Mouse (Mus musculus) adrenal gland, adult 8-10 months (tissue): ENCODE results near the gene 1700034J05Rik. TPM values are rescaled to one million over a fixed set of nuclear protein-coding genes. Genes with fewer than 3 reads are reported as not detected.

Experiments
- DNase-seq: peaks from one replicate; pipeline ENCODE4 v3.0.0; 2022
- total RNA-seq, 4 experiments: library from RNA; stranded (reverse); gene quantifications; 2 replicates each; pipeline ENCODE4 v1.2.4; 2022

1700034J05Rik gene
- total RNA-seq, 4 experiments from 2014 or later: not detected

DNA sequence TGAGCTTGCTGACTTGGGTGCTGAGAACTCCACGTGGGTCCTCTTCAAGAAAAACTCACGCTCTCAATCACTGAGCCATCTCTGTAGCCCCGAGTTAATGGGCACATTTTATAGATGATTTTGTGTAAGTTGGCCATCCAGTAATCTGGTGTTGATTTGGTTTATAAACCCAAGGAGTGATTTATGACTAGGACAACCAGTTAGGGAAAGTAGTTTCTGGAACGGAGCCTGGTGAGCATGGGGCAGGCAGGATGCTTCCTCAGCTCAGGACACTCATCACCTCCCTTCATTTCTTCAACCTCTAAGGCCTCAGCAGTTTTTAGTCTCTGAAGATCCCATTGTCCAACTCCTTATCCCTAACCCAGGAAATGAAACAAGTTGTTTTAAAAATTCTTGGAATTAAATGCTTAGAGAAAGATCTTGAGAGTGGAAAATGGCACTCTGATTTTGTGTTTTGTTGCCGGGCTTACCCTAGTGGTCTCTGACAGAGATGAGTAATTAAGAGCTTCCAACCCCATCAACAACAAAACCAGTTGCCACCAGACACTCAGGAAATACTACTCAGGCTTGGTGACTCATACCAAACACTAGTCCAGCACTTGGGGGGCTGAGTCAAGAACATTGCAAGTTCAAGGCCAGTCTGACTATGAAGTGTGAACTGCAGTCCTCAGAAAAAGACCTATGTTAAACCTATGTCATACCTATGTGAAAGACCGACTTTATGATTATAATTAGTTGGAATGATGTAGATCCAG lies 9.4 kb upstream of the 1700034J05Rik start:
- no peak for DNase-seq

DNA sequence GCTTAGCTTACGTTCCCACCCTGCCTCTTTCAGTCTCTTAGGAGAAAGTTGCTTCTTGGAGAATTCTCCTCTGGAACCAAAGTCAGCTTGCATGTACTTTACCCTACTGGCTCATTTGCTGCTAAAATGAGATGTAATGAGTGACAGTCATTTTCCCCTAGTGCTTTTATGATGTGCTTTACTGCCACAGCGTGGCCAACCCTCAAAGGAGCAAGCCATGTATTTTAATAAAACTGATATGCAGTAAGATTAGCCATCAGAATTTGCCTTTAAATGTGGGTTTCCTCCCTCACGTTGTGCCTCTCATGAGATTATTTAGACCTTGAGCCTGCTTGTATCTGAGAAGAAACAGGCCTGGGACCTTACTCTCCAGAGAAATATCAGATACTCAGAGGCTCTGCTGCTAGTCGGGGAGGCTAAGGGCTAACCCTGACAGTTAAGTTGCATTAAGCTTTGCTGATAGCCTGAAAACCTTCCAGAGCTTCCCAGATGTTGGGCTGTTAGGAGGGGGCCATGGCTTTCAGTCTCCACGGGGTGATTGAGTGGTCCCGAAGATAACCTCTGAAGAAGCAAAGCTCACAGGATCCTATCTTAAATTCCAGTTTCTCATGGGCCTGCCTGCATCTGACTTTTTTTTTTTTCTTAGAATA lies 7.7 kb upstream of the 1700034J05Rik start:
- no peak for DNase-seq

DNA sequence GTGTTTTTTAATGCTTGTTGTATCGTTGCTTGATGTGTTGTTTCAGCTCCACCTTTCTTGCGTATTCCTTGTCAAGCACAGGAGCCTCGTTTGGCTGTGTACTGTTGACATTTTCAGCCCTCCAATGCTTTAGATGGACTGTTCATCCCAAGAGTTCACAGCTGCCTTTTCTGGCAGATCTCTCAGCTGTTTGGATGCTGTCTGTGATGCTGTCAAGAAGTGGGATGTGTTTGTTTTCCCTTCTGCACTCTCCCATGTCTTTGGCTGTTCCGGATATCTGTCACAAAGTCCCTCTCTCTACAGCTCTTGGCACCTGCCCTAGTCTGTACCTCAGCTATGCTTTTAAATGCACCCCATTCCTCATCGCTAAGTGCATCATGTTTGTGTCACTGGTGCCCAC lies 6.7 kb upstream of the 1700034J05Rik start:
- DNase-seq: no peak

DNA sequence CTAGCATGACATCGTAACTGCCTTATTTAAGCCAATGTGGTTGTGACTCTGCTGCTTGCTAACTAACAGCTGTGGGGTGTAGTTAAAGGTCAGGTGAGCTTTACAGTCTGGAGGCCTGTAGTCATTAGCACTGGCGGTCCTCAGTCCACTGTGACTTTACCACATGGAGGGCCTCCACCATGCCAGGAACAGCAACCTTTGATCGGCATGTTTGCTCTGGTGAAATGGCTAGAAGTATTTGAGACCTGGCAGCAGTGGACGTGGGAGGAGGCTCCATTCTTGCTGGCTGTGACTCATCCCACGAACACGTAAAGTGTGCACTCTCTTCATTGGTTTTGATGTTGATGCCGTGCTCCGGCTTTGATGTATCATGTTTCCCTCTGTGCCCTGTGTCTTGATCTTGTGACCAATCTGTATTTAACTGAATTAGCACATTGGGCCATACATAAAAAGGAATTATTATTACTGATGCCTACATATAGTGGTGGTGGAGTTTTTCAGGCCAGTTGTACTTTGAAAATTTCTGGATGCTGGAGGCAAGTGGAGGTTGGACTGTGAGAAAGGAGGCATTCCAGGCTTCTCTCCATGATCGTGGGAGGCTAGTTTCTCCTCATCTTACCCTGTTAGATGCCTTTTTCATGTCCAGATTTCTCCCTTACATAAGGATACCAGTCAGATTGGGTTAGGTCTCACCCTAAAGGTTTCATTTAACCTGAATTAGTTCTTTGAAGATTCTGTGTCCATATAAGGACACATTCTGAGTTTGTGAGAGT lies 5.9 kb upstream of the 1700034J05Rik start:
- peak; percentile 20 for DNase-seq

DNA sequence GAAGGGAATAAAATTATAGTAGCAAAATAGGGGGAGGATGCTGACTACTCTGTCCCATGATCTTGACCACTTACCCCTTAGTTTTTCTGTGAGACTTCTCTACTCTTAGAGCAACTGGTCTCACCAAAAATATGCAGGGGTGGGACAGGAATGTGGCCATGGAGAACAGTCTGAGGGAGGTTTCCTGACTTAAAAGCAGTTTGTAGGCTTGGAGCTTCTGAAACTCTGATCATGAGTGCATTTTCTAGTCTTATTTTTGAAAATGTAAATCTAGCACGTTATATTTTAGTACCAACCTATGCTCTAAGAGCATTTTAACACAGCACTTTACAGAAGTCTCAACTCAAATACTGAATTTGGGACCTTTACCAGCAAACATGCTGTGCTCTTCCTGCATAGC lies 4.5 kb upstream of the 1700034J05Rik start:
- no peak for DNase-seq

DNA sequence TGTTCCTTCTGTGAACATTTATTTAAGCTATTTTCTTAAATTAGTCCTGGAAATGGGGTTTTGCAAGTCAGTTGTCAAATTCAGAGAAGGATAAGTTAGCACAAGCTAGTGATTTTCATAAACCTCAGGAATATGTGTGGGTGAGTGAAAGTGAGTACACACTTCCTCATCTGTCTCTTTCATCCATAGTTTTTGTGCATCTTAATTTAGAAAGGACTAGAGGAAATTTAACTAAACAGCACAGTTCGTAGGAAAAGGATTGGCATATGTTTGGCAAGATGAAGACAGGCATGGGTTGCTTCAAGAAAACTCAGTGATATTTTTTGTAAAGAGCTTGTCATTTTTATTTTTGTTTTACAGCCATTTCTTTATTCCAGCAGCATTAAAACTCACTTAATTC lies 2.7 kb upstream of the 1700034J05Rik start:
- no peak for DNase-seq

DNA sequence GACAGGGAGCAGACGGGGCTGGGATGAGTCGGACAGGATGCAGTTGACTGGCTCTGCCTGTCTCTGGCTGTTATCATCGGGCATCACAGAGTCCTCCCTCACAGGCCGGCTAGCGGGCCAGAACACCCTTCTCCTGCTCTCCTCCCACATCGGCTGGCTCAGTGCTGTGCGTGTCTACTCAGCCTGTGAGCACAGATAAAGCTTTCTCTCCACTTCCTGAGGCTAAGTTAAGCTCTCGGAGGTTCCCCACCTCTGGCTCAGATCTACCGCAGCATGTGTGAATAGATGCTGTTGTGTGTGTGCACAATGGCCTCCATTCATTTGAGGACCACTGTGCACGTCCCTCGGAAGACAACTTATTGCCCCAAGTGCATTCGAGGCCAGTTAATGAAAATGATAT lies 1.7 kb upstream of the 1700034J05Rik start:
- no peak for DNase-seq

DNA sequence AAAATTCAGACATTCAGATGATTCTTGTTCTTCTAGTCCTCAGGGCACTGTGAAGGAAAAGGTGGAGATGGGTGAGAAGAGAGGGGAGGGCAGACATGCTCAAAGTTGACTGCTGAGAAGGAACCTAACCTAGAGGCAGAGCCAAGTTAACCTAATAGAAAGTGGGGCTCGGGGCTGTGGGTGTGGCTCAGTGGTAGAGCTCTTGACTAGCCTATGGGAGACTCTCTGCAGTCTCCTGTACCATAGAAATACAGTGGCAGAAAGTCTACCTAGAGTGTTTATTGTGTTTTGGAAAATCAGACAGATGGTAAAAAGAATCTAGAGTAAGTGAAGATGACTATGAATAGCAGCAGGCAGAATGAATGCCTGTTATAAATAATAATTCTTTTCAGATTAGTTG lies 1.3 kb upstream of the 1700034J05Rik start:
- no peak for DNase-seq

DNA sequence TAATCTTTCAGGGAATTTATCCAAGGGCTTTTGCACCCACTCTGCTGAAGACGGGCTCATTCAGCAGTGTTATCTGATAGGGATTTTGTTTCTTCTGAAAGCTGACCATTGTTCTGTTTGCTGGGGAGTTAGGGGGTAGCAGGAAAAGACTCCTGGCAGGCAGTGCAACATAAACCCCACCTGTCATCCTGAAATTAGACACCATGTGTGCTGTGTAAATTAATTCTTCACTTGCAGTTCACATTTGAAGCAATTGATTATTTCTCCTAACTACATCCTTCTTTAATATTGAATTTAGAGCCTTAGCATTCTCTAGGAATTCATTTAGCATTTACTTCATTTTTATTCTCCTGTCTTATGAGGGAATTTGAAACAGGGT lies 3.8 kb downstream of the 1700034J05Rik start:
- DNase-seq: no peak

DNA sequence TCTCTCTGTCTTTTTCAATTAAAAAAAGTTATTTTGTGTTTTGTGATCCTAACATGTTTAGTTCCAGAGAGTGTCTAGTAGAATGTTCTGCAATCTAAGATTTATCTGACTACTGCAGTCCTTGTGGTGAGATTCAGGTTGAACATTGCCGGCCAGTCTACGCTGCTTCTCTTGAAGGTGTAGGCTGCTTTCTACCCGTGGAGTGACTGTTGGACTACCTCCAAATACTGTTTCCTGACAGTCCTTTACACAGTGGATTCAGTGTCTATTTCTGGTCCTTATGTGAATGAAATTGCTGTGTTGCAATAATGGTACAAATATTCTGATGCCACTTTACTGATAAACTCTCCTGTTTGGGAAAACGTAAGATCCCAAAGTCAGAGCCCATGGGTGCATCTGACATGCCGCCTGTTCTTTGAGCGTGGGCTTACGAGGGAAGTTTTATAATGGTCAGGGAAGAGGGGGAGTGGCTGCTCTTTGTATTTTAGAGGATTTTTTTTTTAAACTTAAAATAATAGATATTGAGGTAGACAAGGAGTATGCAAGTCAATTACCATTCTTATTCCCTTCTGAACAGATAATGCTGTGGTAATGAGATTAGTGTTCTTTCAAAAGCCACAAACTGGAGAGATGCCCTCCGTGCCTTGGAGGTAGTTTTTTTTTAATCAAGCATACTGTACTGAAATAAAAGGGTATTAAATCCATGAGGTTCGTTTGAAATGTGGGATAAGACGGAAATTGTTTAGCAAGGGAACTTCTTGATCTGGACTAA lies 4.4 kb downstream of the 1700034J05Rik start:
- no peak for DNase-seq

DNA sequence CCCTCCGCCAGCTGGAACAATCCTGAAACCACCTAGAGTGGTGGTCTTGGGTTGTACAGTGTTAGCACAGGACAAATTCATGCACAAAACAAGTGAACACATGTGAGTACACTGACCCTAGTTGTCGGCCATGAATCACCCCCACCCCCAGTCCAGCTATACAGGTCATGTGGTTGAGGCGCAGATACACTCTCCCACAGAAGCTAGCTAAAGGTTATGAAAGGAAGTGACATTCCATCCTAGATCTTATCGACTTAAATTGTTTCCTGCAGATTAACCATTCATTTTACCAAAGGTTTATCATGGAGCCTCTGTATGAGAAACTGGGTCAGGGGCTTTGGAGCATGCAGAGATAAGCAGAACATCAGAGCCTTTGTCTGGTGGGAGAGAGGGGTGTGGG lies 7.0 kb downstream of the 1700034J05Rik start:
- no peak for DNase-seq

DNA sequence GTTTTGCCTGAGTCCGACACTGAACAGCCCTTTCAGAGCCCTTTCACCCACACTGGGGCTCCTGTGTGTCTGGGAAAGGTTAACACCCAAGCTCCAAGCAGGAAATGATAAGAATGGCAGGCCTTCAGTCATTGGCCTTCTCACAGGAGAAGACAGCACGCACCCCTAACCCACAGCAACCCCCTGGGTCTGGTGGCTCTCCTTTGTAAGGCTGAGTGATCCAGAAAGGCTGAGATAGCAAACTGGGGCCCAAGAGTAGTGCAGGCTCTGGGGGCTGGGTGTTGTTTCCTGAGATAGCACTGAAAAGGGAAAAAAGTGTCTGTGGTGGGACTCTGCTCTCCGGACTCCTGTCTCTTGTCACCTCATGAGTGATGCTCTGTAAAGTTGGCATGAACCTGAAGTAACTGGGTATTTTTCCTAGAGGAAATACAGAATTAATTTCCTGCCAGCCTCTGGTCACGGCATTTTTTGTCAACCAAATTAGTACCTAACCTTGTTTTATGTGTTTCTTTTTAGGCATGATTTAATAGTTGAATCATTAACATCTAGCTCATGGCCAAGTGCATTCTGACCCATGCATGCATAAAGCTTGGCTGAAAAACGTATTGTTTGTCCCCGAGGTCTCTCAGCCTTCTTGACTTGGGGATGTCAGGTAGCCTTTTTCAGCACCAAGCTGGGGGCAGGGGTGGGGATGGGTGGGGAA lies 7.7 kb downstream of the 1700034J05Rik start:
- no peak for DNase-seq

DNA sequence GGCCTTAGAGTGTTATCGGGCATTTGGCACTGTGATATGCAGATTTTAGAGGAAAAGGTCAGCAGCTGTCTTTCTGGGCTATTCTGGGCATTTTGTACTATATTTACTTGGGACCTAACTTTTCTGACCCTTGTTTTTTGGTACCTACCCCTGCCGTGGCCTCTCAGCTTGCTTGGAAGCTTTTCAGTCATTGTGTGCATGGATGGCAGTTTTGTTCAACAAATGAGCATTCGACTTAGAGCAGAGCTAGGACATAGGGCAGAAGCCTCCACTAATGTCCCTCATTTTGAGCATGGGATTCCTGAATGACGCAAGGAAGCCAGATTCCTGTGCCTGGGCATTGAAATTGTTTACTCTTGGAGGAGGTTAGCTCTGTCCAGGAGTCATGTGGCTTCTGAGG lies 9.4 kb downstream of the 1700034J05Rik start:
- DNase-seq: no peak

DNA sequence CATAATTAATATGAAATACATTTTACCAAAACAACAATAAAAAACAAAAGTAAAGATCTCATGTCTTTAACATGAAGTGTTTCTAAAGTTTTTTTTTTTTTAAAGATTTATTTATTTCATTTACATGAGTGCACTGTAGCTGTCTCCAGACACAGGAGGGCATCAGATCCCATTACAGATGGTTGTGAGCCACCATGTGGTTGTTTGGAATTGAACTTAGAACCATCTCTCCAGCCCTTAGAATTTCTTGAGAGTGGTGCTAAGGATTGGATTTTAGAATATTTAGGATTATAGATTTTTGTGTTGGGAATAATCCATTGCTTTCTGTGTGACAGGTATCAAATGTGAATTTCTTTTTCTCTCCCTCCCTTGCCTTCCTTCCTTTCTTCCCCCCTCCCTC lies 10.2 kb downstream of the 1700034J05Rik start:
- no peak for DNase-seq

DNA sequence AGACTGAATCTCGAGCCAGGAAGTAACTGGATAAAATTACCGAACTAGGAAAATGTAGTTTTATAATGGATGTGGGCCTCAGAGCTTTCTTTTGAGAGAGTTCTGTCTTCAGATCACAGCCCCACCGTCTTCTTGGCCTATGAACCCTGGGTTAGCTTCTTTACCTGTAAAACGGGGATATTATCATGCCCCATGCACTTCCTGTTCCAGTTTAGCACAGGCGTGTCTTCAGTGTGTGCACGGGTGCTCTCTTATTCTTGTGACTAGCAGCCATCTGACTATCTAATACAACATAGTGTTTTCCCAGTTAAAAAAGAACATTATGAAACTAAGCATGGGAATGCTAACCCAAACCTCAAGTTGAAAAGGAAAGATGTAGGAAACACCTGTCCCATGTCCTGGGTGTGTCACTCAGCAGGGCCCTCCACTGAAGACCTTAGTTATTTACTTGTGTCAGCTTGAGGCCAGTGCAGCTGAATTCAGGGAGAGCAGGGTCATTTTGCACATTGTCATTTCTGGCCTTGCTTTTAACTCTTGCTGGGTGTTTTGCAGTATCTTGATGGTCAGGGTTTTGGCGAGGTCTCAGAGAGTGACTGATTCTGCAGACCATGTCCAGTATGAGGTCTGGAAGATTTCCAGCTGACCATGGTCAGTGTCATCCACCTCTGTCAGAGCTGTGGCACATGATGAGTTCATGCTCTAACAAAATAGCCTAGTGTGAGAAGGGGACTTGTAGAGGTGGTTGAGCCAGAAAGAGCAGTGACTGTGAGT lies 12.5 kb downstream of the 1700034J05Rik start:
- DNase-seq: no peak

DNA sequence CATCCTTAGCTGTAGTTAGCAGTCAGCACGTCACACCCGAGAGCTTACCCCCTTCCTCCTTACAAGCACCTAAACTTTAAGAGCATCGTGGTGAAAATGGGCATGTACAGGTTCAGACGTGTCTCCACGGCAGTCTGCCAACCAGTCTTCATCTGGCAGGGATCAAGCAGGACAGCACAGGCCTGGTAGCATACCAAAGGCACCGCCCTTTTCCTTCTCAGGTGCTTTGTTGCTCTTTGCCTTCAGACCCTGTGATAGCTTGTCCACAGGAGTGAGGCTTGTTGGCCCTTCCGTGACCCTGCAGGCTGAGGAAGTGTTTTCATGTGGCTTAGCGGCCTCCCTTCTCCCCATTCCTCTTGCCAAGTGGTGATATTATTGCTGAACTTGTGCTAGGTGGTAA lies 15.2 kb downstream of the 1700034J05Rik start:
- DNase-seq: no peak

DNA sequence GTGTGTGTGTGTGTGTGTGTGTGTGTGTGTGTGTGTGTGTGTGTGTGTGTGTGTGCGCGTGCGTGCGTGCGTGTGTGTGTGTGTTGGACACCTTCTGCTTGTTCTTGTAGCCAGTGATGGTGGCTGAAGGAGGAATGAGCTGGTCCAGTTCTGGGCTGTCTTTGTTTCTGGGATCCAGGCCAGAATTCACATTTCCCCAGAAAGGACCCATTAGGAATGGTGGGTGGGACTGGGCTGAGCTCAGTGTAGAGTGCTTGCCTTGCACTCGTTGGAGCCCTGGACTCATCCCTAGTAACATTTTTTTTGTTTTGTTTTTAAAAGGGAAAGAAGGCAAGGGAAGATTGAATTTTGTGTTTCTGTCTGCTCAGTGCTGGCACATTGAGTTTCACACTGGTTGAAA lies 18.3 kb downstream of the 1700034J05Rik start:
- no peak for DNase-seq

DNA sequence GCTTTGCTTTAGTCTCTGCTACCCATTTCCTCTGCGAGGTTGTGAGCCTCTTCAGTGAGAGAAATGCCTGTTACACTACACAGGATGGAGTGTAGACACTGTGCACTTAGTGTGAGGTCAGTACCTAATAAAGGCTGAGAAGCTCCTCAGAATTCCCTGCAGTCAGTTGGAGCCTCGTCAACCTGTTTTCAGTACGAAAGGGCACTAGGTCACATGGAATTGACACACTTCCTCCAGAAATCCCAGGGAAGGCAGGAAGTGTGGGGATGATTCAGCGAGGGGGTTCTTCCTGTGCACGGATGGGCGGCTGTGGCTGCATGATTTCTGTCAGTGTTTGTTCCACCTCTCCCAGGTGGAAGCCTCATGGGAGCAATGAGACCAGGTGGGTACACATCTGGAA lies 21.1 kb downstream of the 1700034J05Rik start:
- DNase-seq: peak; percentile 45

DNA sequence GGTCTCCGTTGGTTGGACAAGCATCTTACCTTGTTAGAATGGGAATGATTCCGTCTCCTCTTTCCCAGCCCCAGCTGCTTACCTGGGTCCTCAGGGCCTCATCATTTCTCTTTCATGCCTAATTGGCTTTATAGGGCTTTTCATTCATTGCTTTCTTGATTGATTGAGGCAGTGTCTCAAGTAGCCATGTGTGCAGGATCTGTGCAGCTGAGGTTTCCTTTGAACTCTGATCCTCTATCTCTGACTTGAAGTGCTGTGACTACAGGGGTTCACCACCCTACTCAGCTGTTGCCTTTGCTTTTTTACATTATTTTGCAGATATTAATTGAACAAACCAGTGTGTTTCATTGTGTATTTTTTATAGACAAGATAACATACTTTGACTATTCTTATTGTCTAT lies 25.2 kb downstream of the 1700034J05Rik start:
- DNase-seq: no peak

DNA sequence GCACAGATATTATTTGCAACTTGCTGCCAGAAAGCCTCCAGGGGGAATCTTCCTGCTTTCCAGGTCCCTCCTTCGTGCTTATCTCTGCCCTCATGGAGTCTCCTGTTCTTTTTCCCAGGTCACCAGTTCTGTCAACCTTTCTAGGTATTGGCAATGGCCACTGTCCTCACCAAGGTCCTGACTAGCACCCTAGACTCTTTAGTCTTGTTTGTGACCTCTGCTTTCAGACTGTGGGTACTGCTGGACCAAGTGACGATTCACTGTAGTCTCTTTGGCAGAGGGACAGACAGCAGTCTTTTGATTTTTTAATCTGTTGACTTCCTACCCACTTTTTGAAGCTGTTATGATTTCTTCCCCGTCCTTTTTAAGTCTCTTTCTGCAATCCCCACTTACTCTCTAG lies 26.1 kb downstream of the 1700034J05Rik start:
- no peak for DNase-seq

DNA sequence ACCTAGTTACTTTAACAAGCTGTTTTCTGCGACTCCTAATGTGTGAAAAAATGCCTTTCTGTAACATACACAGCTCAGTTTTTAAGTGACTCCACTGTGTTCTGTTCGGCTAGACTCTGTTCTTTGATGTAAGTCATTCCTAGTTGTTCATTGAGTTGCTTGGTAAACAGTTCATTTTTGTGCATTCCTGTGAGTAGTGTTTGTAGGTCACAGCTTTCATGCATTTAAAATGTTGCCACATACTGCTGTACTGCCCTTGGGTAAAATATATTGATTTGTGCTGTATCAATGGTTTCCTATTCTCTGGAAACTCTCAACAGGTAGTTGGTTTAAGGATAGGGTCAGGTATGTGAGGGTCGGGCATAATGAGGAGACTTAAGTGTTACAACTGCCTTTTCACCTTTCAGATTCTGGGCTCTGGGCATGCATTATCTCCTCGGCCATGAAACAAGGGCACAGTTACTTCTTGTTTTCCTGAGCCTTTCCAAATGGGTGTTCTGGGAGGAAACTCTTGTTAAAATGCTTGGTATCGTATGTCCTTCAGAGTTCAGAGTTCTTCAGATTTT lies 27.7 kb downstream of the 1700034J05Rik start:
- DNase-seq: no peak
